25 mouse cellular contexts compared by ENCODE assay signal in genomic region chr13:114065012-114065411, GRCm38 (mm10).
DNase-seq lines count a peak whose midpoint lies in the region; ATAC-seq and TF ChIP-seq lines count a peak whose summit lies in the region.
"Had no signal": no experiment of that assay in that cellular context is flagged by ENCODE, and none has a peak within 500 bp of the region (broad histone marks: within the 10 kb centered on the region; RNA-seq: fewer than 3 reads in every experiment).

No protein-coding gene starts in this region.

- H3K27ac ChIP-seq in liver, adult 2 months (replicated peaks; ENCODE audit: insufficient read depth, low read depth, low read length): peak overlapping the region; percentile 95
- H3K27ac ChIP-seq in liver, embryonic 14.5 days: no peak overlapping the region
- H3K27ac ChIP-seq in liver, postnatal 0 days (ENCODE audit: low read depth): peak overlapping the region; percentile 78
- no peak overlapping the region for H3K27ac ChIP-seq in midbrain, embryonic 11.5 days (ENCODE audit: low read depth, low read length)
- H3K27ac ChIP-seq: embryonic facial prominence, embryonic 12.5 days; embryonic facial prominence, embryonic 15.5 days; hindbrain, embryonic 12.5 days had no signal

- ATAC-seq in liver, embryonic 14.5 days (ENCODE audit: insufficient read depth): peak; percentile 41; the same call in 1 of the 2 replicates
- peak; percentile 80 for ATAC-seq in liver, postnatal 0 days
- no peak for ATAC-seq in midbrain, embryonic 11.5 days (ENCODE audit: low FRiP score)
- ATAC-seq: forebrain, embryonic 14.5 days; forebrain, postnatal 0 days; Patski had no signal

- WGBS in liver, adult 2 months: 19% methylated on average over 6 of the region's 6 CpGs
- 63% methylated on average over 6 of the region's 6 CpGs for WGBS in liver, embryonic 14.5 days (ENCODE audit: insufficient replicate concordance)
- 51% methylated on average over 6 of the region's 6 CpGs for WGBS in liver, postnatal 0 days (ENCODE audit: insufficient replicate concordance)
- WGBS in midbrain, embryonic 11.5 days: 59% methylated on average over 6 of the region's 6 CpGs

- peak; percentile 91 for DNase-seq in liver, adult 2 months (ENCODE audit: extremely low read depth, low read depth, low spot score)
- no peak for DNase-seq in liver
- DNase-seq in liver, embryonic 14.5 days (ENCODE audit: low read depth in 3 of 3, low spot score in 3 of 3): peak in 1 of 3 experiments; percentile 14
- DNase-seq in liver, postnatal 0 days: peak; percentile 28
- DNase-seq in thymus, postnatal 36 days: no peak
- DNase-seq in spleen, postnatal 14 days (ENCODE audit: low spot score in 2 of 2): no peak
- DNase-seq in midbrain, embryonic 11.5 days (ENCODE audit: low spot score, missing footprints): no peak
- DNase-seq: adrenal gland, postnatal 14 days; B cell, adult 2 months; cerebellum, adult 11 months; cerebellum, adult 2 months; cerebellum, adult 9-11 months; cerebellum, postnatal 25 days; forebrain, postnatal 0 days; gastrocnemius, adult 2 months; gastrocnemius, postnatal 14 days; heart, adult 11 months had no signal

- H3K36me3 ChIP-seq in liver, adult 2 months (ENCODE audit: control insufficient read depth, insufficient read depth, low read length): no peaks in the 10 kb centered on the region
- no peaks in the 10 kb centered on the region for H3K36me3 ChIP-seq in liver, embryonic 14.5 days (replicated peaks; ENCODE audit: control insufficient read depth, insufficient read depth, low read depth)
- H3K36me3 ChIP-seq in liver, postnatal 0 days (replicated peaks; ENCODE audit: insufficient read depth, low read length): no peaks in the 10 kb centered on the region
- H3K36me3 ChIP-seq in midbrain, embryonic 11.5 days (ENCODE audit: control insufficient read depth, insufficient read depth, low read length): no peaks in the 10 kb centered on the region
- H3K36me3 ChIP-seq: embryonic facial prominence, embryonic 12.5 days; embryonic facial prominence, embryonic 15.5 days; hindbrain, embryonic 12.5 days had no signal

- TF ChIP-seq CTCF in liver, adult 2 months (IDR thresholded peaks at IDR 0.05; ENCODE audit: low read depth, low read length): no peak
- TF ChIP-seq CTCF in liver, embryonic 14.5 days (IDR thresholded peaks at IDR 0.05; ENCODE audit: low read depth): no peak
- TF ChIP-seq CTCF in liver, postnatal 0 days (IDR thresholded peaks at IDR 0.05; ENCODE audit: low read depth): no peak

- H3K9me3 ChIP-seq in liver, embryonic 14.5 days (ENCODE audit: control insufficient read depth, low read length): no peaks in the 10 kb centered on the region
- H3K9me3 ChIP-seq in liver, postnatal 0 days (ENCODE audit: low read length): no peaks in the 10 kb centered on the region; the same call in 1 of the 2 replicates
- H3K9me3 ChIP-seq in midbrain, embryonic 11.5 days (ENCODE audit: control insufficient read depth, low read length): no peaks in the 10 kb centered on the region; the same call in 1 of the 2 replicates
- H3K9me3 ChIP-seq: embryonic facial prominence, embryonic 12.5 days; embryonic facial prominence, embryonic 15.5 days; G1E; hindbrain, embryonic 12.5 days had no signal

- H3K4me1 ChIP-seq in liver, adult 2 months (ENCODE audit: control insufficient read depth, insufficient read depth, low read length): peaks cover 16% of the 10 kb centered on the region
- H3K4me1 ChIP-seq in liver, embryonic 14.5 days (replicated peaks; ENCODE audit: control insufficient read depth in 2 of 2, insufficient read depth in 2 of 2, low read length in 1 of 2): peaks cover 0 to 4% of the 10 kb centered on the region in 2 experiments; a peak in 1 of 4 replicates
- no peaks in the 10 kb centered on the region for H3K4me1 ChIP-seq in liver, postnatal 0 days (ENCODE audit: insufficient read depth)
- no peaks in the 10 kb centered on the region for H3K4me1 ChIP-seq in midbrain, embryonic 11.5 days (ENCODE audit: control insufficient read depth, insufficient read depth, low read length)
- H3K4me1 ChIP-seq: embryonic facial prominence, embryonic 12.5 days; embryonic facial prominence, embryonic 15.5 days; hindbrain, embryonic 12.5 days had no signal

- no peaks in the 10 kb centered on the region for H3K27me3 ChIP-seq in liver, adult 2 months (ENCODE audit: control insufficient read depth, insufficient read depth, low read length)
- no peaks in the 10 kb centered on the region for H3K27me3 ChIP-seq in liver, embryonic 14.5 days (ENCODE audit: control insufficient read depth, insufficient read depth, low read length)
- H3K27me3 ChIP-seq in liver, postnatal 0 days (ENCODE audit: insufficient read depth, low read length): no peaks in the 10 kb centered on the region
- H3K27me3 ChIP-seq in midbrain, embryonic 11.5 days (ENCODE audit: control insufficient read depth, insufficient read depth, low read length): no peaks in the 10 kb centered on the region
- H3K27me3 ChIP-seq: CH12.LX; embryonic facial prominence, embryonic 12.5 days; embryonic facial prominence, embryonic 15.5 days; hindbrain, embryonic 12.5 days; Patski had no signal

- H3K9ac ChIP-seq in liver, adult 2 months (ENCODE audit: low read depth, low read length): peak overlapping the region; percentile 44
- H3K9ac ChIP-seq in liver, embryonic 14.5 days (replicated peaks): no peak overlapping the region
- H3K9ac ChIP-seq in liver, postnatal 0 days (replicated peaks): no peak overlapping the region
- no peak overlapping the region for H3K9ac ChIP-seq in midbrain, embryonic 11.5 days (ENCODE audit: low read length)
- H3K9ac ChIP-seq: embryonic facial prominence, embryonic 12.5 days; embryonic facial prominence, embryonic 15.5 days; forebrain, postnatal 0 days; hindbrain, embryonic 12.5 days had no signal

- no peak for TF ChIP-seq POLR2A in liver, adult 2 months (IDR thresholded peaks at IDR 0.05; ENCODE audit: extremely low read depth, insufficient read depth, low read length)

- H3K4me2 ChIP-seq in liver, embryonic 14.5 days (ENCODE audit: low read depth): no peak overlapping the region
- peak overlapping the region; percentile 40; the same call in 1 of the 2 replicates for H3K4me2 ChIP-seq in liver, postnatal 0 days (ENCODE audit: low read depth, low read length)
- H3K4me2 ChIP-seq in midbrain, embryonic 11.5 days: no peak overlapping the region
- H3K4me2 ChIP-seq: embryonic facial prominence, embryonic 12.5 days; embryonic facial prominence, embryonic 15.5 days; heart, embryonic 11.5 days; hindbrain, embryonic 12.5 days had no signal

- H3K79me2 ChIP-seq in liver, adult 2 months (ENCODE audit: control insufficient read depth, insufficient read depth, low read length): no peaks in the 10 kb centered on the region

- no peak overlapping the region for H3K4me3 ChIP-seq in liver, adult 2 months (ENCODE audit: insufficient read depth, low read depth, low read length)
- H3K4me3 ChIP-seq in liver, embryonic 14.5 days (ENCODE audit: insufficient read depth in 1 of 2, low read depth in 2 of 2, low read length in 2 of 2): no peak overlapping the region
- no peak overlapping the region for H3K4me3 ChIP-seq in liver, postnatal 0 days (ENCODE audit: low read depth, low read length)
- H3K4me3 ChIP-seq in midbrain, embryonic 11.5 days (ENCODE audit: low read depth, low read length): no peak overlapping the region
- H3K4me3 ChIP-seq: embryonic facial prominence, embryonic 12.5 days; embryonic facial prominence, embryonic 15.5 days; gastrocnemius, adult 2 months; hindbrain, embryonic 12.5 days had no signal

- TF ChIP-seq EP300 in liver, embryonic 14.5 days (IDR thresholded peaks at IDR 0.05; ENCODE audit: low read depth): no peak
- TF ChIP-seq EP300 in liver, postnatal 0 days (IDR thresholded peaks at IDR 0.05; ENCODE audit: low read depth): no peak

Comparison
In these comparisons a context has a peak if more than half of its experiments do, and no peak if none do; other contexts are left out.
1. DNase-seq: peak in liver, adult 2 months (single experiment) and liver, postnatal 0 days (single experiment); none in liver (single experiment), thymus, postnatal 36 days (0 of 2), spleen, postnatal 14 days (0 of 2) and midbrain, embryonic 11.5 days (single experiment).
2. H3K27ac ChIP-seq: peak in liver, adult 2 months (single experiment) and liver, postnatal 0 days (single experiment); none in liver, embryonic 14.5 days (single experiment) and midbrain, embryonic 11.5 days (single experiment).